Mouse (Mus musculus) forebrain, embryonic 10.5 days (tissue): ENCODE results near the gene Resp18. TPM values are rescaled to one million over a fixed set of nuclear protein-coding genes. Genes with fewer than 3 reads are reported as not detected.

Experiments used
- DNase-seq: peaks from one replicate; pipeline ENCODE4 v3.0.0-alpha.2; 2017; ENCODE audit warnings: low spot score; ENCODE audit errors: extremely low spot score
- H3K27ac ChIP-seq: fragments of 300-500 bp; sonication (generic); 2 replicates; pipeline ENCODE4 v1.5.1; 2016; ENCODE audit warnings: mild to moderate bottlenecking
- H3K27me3 ChIP-seq: fragments of 300-500 bp; sonication (generic); 2 replicates; pipeline ENCODE4 v1.6.1; 2016; ENCODE audit warnings: mild to moderate bottlenecking; ENCODE audit not compliant: poor library complexity, severe bottlenecking
- H3K36me3 ChIP-seq: fragments of 300-500 bp; sonication (generic); replicated peaks from 2 replicates; pipeline ENCODE4 v1.6.1; 2016; ENCODE audit warnings: mild to moderate bottlenecking, moderate library complexity
- H3K4me1 ChIP-seq: fragments of 300-500 bp; sonication (generic); 2 replicates; pipeline ENCODE4 v1.6.1; 2016
- H3K4me3 ChIP-seq: fragments of 300-500 bp; sonication (generic); 2 replicates; pipeline ENCODE4 v1.5.1; 2016; ENCODE audit warnings: mild to moderate bottlenecking, moderate library complexity
- H3K9me3 ChIP-seq: fragments of 300-500 bp; sonication (generic); 2 replicates; pipeline ENCODE4 v1.6.1; 2016; ENCODE audit warnings: mild to moderate bottlenecking, moderate library complexity
- WGBS: fragments of 180-500 bp; shearing (Covaris S2); methylation state at CpG from one replicate; pipeline ENCODE4 v1.1.7; 2016; 5-methylcytosine and 5-hydroxymethylcytosine counted together
- polyA plus RNA-seq: library from polyadenylated mRNA; unstranded; fragments of >200 nt; fragmentation: Nextera tagmentation; extraction: Ambion mirVana; gene quantifications from 2 replicates; pipeline ENCODE4 v1.2.1, GENCODE M21; 2016

Resp18 gene
- polyA plus RNA-seq, 1 experiment from 2014 or later, result 3.4 TPM

DNA sequence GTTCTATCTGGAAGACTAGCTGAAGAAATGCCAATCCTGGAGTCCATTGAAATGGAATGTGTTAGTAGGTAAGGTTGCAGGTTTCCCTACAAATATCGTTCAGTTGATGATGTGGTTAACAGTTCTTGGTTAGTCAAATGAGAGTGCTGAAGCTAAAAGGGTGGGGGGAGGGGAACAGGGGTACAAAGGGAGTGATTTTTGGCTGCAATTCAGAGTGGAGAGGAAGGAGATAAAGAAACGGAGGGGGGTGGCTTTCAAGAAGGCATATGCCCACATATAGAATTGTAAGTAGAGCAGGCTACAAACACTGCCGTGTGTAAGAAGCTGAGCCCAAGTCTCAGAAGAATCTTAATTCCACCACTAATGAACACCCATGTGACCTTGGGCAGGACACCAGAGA, 52.7 kb downstream of the Resp18 start:
- Histone ChIP-seq H3K4me1 (no peaks in the 10 kb centered on the region), H3K27ac (no peak overlapping the region), H3K27me3 (peaks cover 32% of the 10 kb centered on the region), H3K4me3 (no peak overlapping the region), H3K36me3 (no peaks in the 10 kb centered on the region), H3K9me3 (no peaks in the 10 kb centered on the region)
- no peak for DNase-seq
- WGBS, result 74% methylated on average over 3 of the region's 3 CpGs

GRCm38 (mm10) chr1:75223532-75223931, 54.7 kb downstream of the Resp18 start:
- H3K4me1 ChIP-seq, result peaks cover 14% of the 10 kb centered on the region
- H3K27me3 ChIP-seq, result peaks cover 52% of the 10 kb centered on the region
- no peak overlapping the region for H3K4me3 ChIP-seq
- DNase-seq, result no peak
- H3K9me3 ChIP-seq, result no peaks in the 10 kb centered on the region
- H3K27ac ChIP-seq, result no peak overlapping the region
- no peaks in the 10 kb centered on the region for H3K36me3 ChIP-seq
- 77% methylated on average over 6 of the region's 6 CpGs for WGBS

DNA sequence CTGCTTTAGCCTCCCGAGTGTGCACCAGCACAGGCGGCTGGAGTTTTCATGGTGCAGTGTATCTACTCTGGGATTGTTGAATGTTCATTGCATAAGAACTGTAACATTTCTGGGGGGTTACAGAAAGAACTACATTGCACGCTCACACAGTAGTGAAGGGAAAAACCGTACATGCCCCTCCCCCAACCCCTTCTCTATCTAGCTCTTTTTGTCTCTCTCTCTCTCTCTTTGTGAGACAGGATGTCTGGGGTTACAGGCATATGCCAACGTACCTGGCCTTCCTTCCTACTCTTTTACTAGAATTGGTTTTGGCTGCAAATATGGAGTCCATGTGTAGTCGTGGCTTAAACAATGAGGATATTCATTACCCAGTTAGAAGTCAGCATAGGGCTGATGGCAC, 55.3 kb downstream of the Resp18 start:
- H3K27me3 ChIP-seq, result peaks cover 58% of the 10 kb centered on the region

More for the DNA sequence above, 55.3 kb downstream of the Resp18 start:
- H3K27ac ChIP-seq, result no peak overlapping the region
- WGBS, result 81% methylated on average over 6 of the region's 6 CpGs
- H3K36me3 ChIP-seq, result no peaks in the 10 kb centered on the region
- H3K9me3 ChIP-seq, result no peaks in the 10 kb centered on the region
- H3K4me1 ChIP-seq, result peaks cover 20% of the 10 kb centered on the region
- DNase-seq, result no peak
- H3K4me3 ChIP-seq, result no peak overlapping the region

Other genes with a start within 250 kb of the Resp18 start
- gene Nhej1, start 153.2 kb downstream of the Resp18 start, polyA plus RNA-seq, result 12.2 and 12.4 TPM in 2 replicates
- gene Slc23a3, start 144.5 kb downstream of the Resp18 start, polyA plus RNA-seq, result not detected in 2 replicates
- gene Cnppd1, start 135.7 kb downstream of the Resp18 start, polyA plus RNA-seq, result 41.0 and 43.6 TPM in 2 replicates
- 42.0 and 42.7 TPM in 2 replicates for gene Retreg2, start 135.6 kb downstream of the Resp18 start, polyA plus RNA-seq
- 26.8 and 29.0 TPM in 2 replicates for gene Zfand2b, start 109.8 kb downstream of the Resp18 start, polyA plus RNA-seq
- gene Abcb6, start 98.0 kb downstream of the Resp18 start, polyA plus RNA-seq, result 41.9 and 45.4 TPM in 2 replicates
- gene Ankzf1, start 86.3 kb downstream of the Resp18 start, polyA plus RNA-seq, result 20.9 and 24.1 TPM in 2 replicates
- 17.4 and 19.2 TPM in 2 replicates for gene Atg9a, start 86.2 kb downstream of the Resp18 start, polyA plus RNA-seq
- gene Glb1l, start 67.6 kb downstream of the Resp18 start, polyA plus RNA-seq, result 14.4 and 15.3 TPM in 2 replicates
- gene Stk16, start 67.6 kb downstream of the Resp18 start, polyA plus RNA-seq, result 151 and 153 TPM in 2 replicates
- 11.0 and 13.7 TPM in 2 replicates for gene Tuba4a, start 58.5 kb downstream of the Resp18 start, polyA plus RNA-seq
- gene A630095N17Rik, start 46.3 kb downstream of the Resp18 start, polyA plus RNA-seq, result not detected in 2 replicates
- gene Dnajb2, start 42.0 kb downstream of the Resp18 start, polyA plus RNA-seq, result 28.0 and 28.6 TPM in 2 replicates
- 1.5 and 1.6 TPM in 2 replicates for gene Ptprn, start 13.9 kb downstream of the Resp18 start, polyA plus RNA-seq
- 124 and 126 TPM in 2 replicates for gene Dnpep, start 39.6 kb upstream of the Resp18 start, polyA plus RNA-seq
- 2.6 and 4.3 TPM in 2 replicates for gene Des, start 81.9 kb upstream of the Resp18 start, polyA plus RNA-seq
- gene Speg, start 96.9 kb upstream of the Resp18 start, polyA plus RNA-seq, result 23.2 and 29.3 TPM in 2 replicates
- 55.9 and 60.1 TPM in 2 replicates for gene Gmppa, start 157.5 kb upstream of the Resp18 start, polyA plus RNA-seq
- gene Asic4, start 172.0 kb upstream of the Resp18 start, polyA plus RNA-seq, result 3.1 and 3.4 TPM in 2 replicates
- gene Chpf, start 200.9 kb upstream of the Resp18 start, polyA plus RNA-seq, result 20.1 and 20.5 TPM in 2 replicates
- gene Tmem198, start 201.1 kb upstream of the Resp18 start, polyA plus RNA-seq, result 4.5 and 6.1 TPM in 2 replicates
- gene Obsl1, start 228.0 kb upstream of the Resp18 start, polyA plus RNA-seq, result 34.5 and 35.8 TPM in 2 replicates
- gene Inha, start 228.7 kb upstream of the Resp18 start, polyA plus RNA-seq, result 2.7 and 2.9 TPM in 2 replicates
- gene Stk11ip, start 243.1 kb upstream of the Resp18 start, polyA plus RNA-seq, result 33.2 and 33.5 TPM in 2 replicates